Mouse (Mus musculus) forebrain, embryonic 15.5 days (tissue): ENCODE measurements around the gene Slc8a1. TPM values are rescaled to one million over a fixed set of nuclear protein-coding genes. Genes with fewer than 3 reads are reported as not detected.
A peak's percentile ranks its signal among the peaks of the same experiment; 100 is the strongest.

ENCODE experiments used
- ATAC-seq: fragments of 200-750 bp; cut with Nextera tagmentation; replicated peaks from 2 replicates; pipeline ENCODE4 v1.8.0; 2017; ENCODE audit warnings: mild to moderate bottlenecking, moderate TSS enrichment, moderate library complexity
- H3K27ac ChIP-seq: fragments of 300-500 bp; sonication (generic); replicated peaks from 2 replicates; pipeline ENCODE4 v1.5.1; 2015; ENCODE audit warnings: mild to moderate bottlenecking, inconsistent platforms
- H3K27me3 ChIP-seq: fragments of 300-500 bp; sonication (generic); 2 replicates; pipeline ENCODE4 v1.6.1; 2015; ENCODE audit warnings: inconsistent platforms
- H3K36me3 ChIP-seq: fragments of 300-500 bp; sonication (generic); 2 replicates; pipeline ENCODE4 v1.6.1; 2015; ENCODE audit warnings: mild to moderate bottlenecking, inconsistent platforms
- H3K4me1 ChIP-seq: fragments of 300-500 bp; sonication (generic); 2 replicates; pipeline ENCODE4 v1.6.1; 2015; ENCODE audit warnings: inconsistent platforms
- H3K4me2 ChIP-seq: fragments of 300-500 bp; sonication (generic); replicated peaks from 2 replicates; pipeline ENCODE4 v1.6.1; 2015; ENCODE audit warnings: mild to moderate bottlenecking, inconsistent platforms
- H3K4me3 ChIP-seq: fragments of 300-500 bp; sonication (generic); 2 replicates; pipeline ENCODE4 v1.5.1; 2015; ENCODE audit warnings: mild to moderate bottlenecking, inconsistent platforms
- H3K9ac ChIP-seq: fragments of 300-500 bp; sonication (generic); replicated peaks from 2 replicates; pipeline ENCODE4 v1.6.1; 2015; ENCODE audit warnings: mild to moderate bottlenecking, inconsistent platforms
- H3K9me3 ChIP-seq: fragments of 300-500 bp; sonication (generic); 2 replicates; pipeline ENCODE4 v1.6.1; 2016; ENCODE audit warnings: inconsistent platforms
- WGBS: fragments of 180-500 bp; shearing (Covaris S2); methylation state at CpG from one replicate; pipeline ENCODE4 v1.1.7; 2015; ENCODE audit warnings: mixed read lengths; 5-methylcytosine and 5-hydroxymethylcytosine counted together
- polyA plus RNA-seq: library from polyadenylated mRNA; unstranded; fragments of >200 nt; fragmentation: Nextera tagmentation; extraction: Ambion mirVana; gene quantifications from 2 replicates; pipeline ENCODE4 v1.2.1, GENCODE M21; 2015

The Slc8a1 gene
- polyA plus RNA-seq, 1 experiment from 2014 or later, result 18.4 TPM

- H3K9ac ChIP-seq, result no peak overlapping the region
- no peaks in the 10 kb centered on the region for H3K4me1 ChIP-seq
- no peak overlapping the region for H3K4me3 ChIP-seq
- no peak overlapping the region for H3K4me2 ChIP-seq
- ATAC-seq, result no peak
- H3K27ac ChIP-seq, result no peak overlapping the region
- 70% methylated on average over 3 of the region's 3 CpGs for WGBS
- no peaks in the 10 kb centered on the region for H3K9me3 ChIP-seq
- no peaks in the 10 kb centered on the region for H3K27me3 ChIP-seq
- no peaks in the 10 kb centered on the region for H3K36me3 ChIP-seq
Observed at GRCm38 (mm10) chr17:81704761-81705160, 33.4 kb downstream of the Slc8a1 start.

- 81% methylated on average over 2 of the region's 2 CpGs for WGBS
- ATAC-seq, result no peak
- H3K36me3 ChIP-seq, result no peaks in the 10 kb centered on the region
- no peaks in the 10 kb centered on the region for H3K27me3 ChIP-seq
- H3K4me3 ChIP-seq, result no peak overlapping the region
- no peaks in the 10 kb centered on the region for H3K9me3 ChIP-seq
- H3K9ac ChIP-seq, result no peak overlapping the region
- H3K4me1 ChIP-seq, result no peaks in the 10 kb centered on the region
- no peak overlapping the region for H3K4me2 ChIP-seq
- no peak overlapping the region for H3K27ac ChIP-seq
Observed at GRCm38 (mm10) chr17:81703258-81703657, 34.9 kb downstream of the Slc8a1 start.

- Histone ChIP-seq H3K27ac (no peak overlapping the region), H3K4me1 (no peaks in the 10 kb centered on the region), H3K27me3 (no peaks in the 10 kb centered on the region), H3K4me3 (no peak overlapping the region), H3K4me2 (no peak overlapping the region), H3K9ac (no peak overlapping the region), H3K9me3 (no peaks in the 10 kb centered on the region), H3K36me3 (no peaks in the 10 kb centered on the region)
- no peak for ATAC-seq
- 88% methylated on average over 4 of the region's 4 CpGs for WGBS
Observed at GRCm38 (mm10) chr17:81701701-81702100, 36.5 kb downstream of the Slc8a1 start.

GRCm38 (mm10) chr17:81698789-81699188 lies 39.4 kb downstream of the Slc8a1 start:
- ATAC-seq, result no peak
- WGBS, result 35% methylated on average over 10 of the region's 10 CpGs
- Histone ChIP-seq H3K4me3 (no peak overlapping the region), H3K9ac (no peak overlapping the region), H3K27me3 (no peaks in the 10 kb centered on the region), H3K27ac (no peak overlapping the region), H3K36me3 (no peaks in the 10 kb centered on the region), H3K4me2 (no peak overlapping the region), H3K9me3 (no peaks in the 10 kb centered on the region), H3K4me1 (no peaks in the 10 kb centered on the region)

- ATAC-seq, result no peak
Observed at GRCm38 (mm10) chr17:81697695-81698094, 40.5 kb downstream of the Slc8a1 start.

GRCm38 (mm10) chr17:81694977-81695376 lies 43.2 kb downstream of the Slc8a1 start:
- ATAC-seq, result no peak
- WGBS, result 93% methylated on average over 1 of the region's 1 CpGs
- H3K9ac ChIP-seq, result no peak overlapping the region
- H3K27ac ChIP-seq, result no peak overlapping the region
- H3K4me1 ChIP-seq, result no peaks in the 10 kb centered on the region
- no peak overlapping the region for H3K4me3 ChIP-seq
- no peaks in the 10 kb centered on the region for H3K27me3 ChIP-seq
- no peaks in the 10 kb centered on the region for H3K9me3 ChIP-seq
- H3K4me2 ChIP-seq, result no peak overlapping the region
- H3K36me3 ChIP-seq, result no peaks in the 10 kb centered on the region

More at GRCm38 (mm10) chr17:81697695-81698094, 40.5 kb downstream of the Slc8a1 start:
- H3K9me3 ChIP-seq, result no peaks in the 10 kb centered on the region
- no peak overlapping the region for H3K4me2 ChIP-seq
- H3K36me3 ChIP-seq, result no peaks in the 10 kb centered on the region
- H3K27ac ChIP-seq, result no peak overlapping the region
- 64% methylated on average over 2 of the region's 2 CpGs for WGBS
- H3K27me3 ChIP-seq, result no peaks in the 10 kb centered on the region
- no peak overlapping the region for H3K4me3 ChIP-seq
- no peaks in the 10 kb centered on the region for H3K4me1 ChIP-seq
- H3K9ac ChIP-seq, result no peak overlapping the region

GRCm38 (mm10) chr17:81679616-81680015 lies 58.6 kb downstream of the Slc8a1 start:
- no peak overlapping the region for H3K9ac ChIP-seq
- no peaks in the 10 kb centered on the region for H3K27me3 ChIP-seq
- H3K4me2 ChIP-seq, result no peak overlapping the region
- H3K9me3 ChIP-seq, result no peaks in the 10 kb centered on the region
- H3K27ac ChIP-seq, result no peak overlapping the region
- no peaks in the 10 kb centered on the region for H3K36me3 ChIP-seq
- ATAC-seq, result no peak
- no peaks in the 10 kb centered on the region for H3K4me1 ChIP-seq
- H3K4me3 ChIP-seq, result no peak overlapping the region

- ATAC-seq, result no peak
- H3K36me3 ChIP-seq, result no peaks in the 10 kb centered on the region
- 63% methylated on average over 2 of the region's 2 CpGs for WGBS
- no peak overlapping the region for H3K4me3 ChIP-seq
- no peak overlapping the region for H3K9ac ChIP-seq
- peaks cover 12% of the 10 kb centered on the region for H3K27me3 ChIP-seq
- H3K4me2 ChIP-seq, result no peak overlapping the region
- H3K27ac ChIP-seq, result no peak overlapping the region
- H3K9me3 ChIP-seq, result no peaks in the 10 kb centered on the region
- H3K4me1 ChIP-seq, result no peaks in the 10 kb centered on the region
Observed at GRCm38 (mm10) chr17:81677450-81677849, 60.7 kb downstream of the Slc8a1 start.

- H3K36me3 ChIP-seq, result no peaks in the 10 kb centered on the region
- no peak overlapping the region for H3K4me3 ChIP-seq
- no peak for ATAC-seq
- H3K9me3 ChIP-seq, result no peaks in the 10 kb centered on the region
- H3K4me2 ChIP-seq, result no peak overlapping the region
- WGBS, result 73% methylated on average over 3 of the region's 3 CpGs
- H3K27ac ChIP-seq, result no peak overlapping the region
- H3K4me1 ChIP-seq, result peaks cover 3% of the 10 kb centered on the region
- H3K9ac ChIP-seq, result no peak overlapping the region
- peaks cover 23% of the 10 kb centered on the region for H3K27me3 ChIP-seq
Observed at GRCm38 (mm10) chr17:81676203-81676602, 62.0 kb downstream of the Slc8a1 start.

GRCm38 (mm10) chr17:81671245-81671644 lies 66.9 kb downstream of the Slc8a1 start:
- H3K4me3 ChIP-seq, result peak overlapping the region; percentile 76; the same call in 1 of the 2 replicates
- no peaks in the 10 kb centered on the region for H3K36me3 ChIP-seq
- WGBS, result 12% methylated on average over 5 of the region's 5 CpGs
- no peak for ATAC-seq
- H3K27me3 ChIP-seq, result peaks cover 23% of the 10 kb centered on the region
- H3K9ac ChIP-seq, result no peak overlapping the region
- H3K9me3 ChIP-seq, result no peaks in the 10 kb centered on the region
- H3K27ac ChIP-seq, result peak overlapping the region; percentile 97; the same call in 1 of the 2 replicates
- peak overlapping the region; percentile 91; the same call in 1 of the 2 replicates for H3K4me2 ChIP-seq
- H3K4me1 ChIP-seq, result peaks cover 33% of the 10 kb centered on the region

- Histone ChIP-seq H3K4me1 (peaks cover 33% of the 10 kb centered on the region), H3K36me3 (no peaks in the 10 kb centered on the region), H3K4me3 (peak overlapping the region; percentile 76), H3K27me3 (peaks cover 23% of the 10 kb centered on the region), H3K9ac (peak overlapping the region; percentile 93), H3K4me2 (peak overlapping the region; percentile 91), H3K9me3 (no peaks in the 10 kb centered on the region), H3K27ac (peak overlapping the region; percentile 97)
- peak; percentile 81 for ATAC-seq
- whole genome bisulfite sequencing, result under 1% methylated on average over 77 of the region's 84 CpGs
Observed at GRCm38 (mm10) chr17:81669816-81670691, 68.1 kb downstream of the Slc8a1 start.

- H3K4me2 ChIP-seq, result peak overlapping the region; percentile 91
Observed at GRCm38 (mm10) chr17:81669062-81669815, 68.9 kb downstream of the Slc8a1 start.

More at GRCm38 (mm10) chr17:81669062-81669815, 68.9 kb downstream of the Slc8a1 start:
- Histone ChIP-seq H3K27me3 (peaks cover 23% of the 10 kb centered on the region), H3K4me3 (peak overlapping the region; percentile 76), H3K9me3 (no peaks in the 10 kb centered on the region), H3K9ac (peak overlapping the region; percentile 93), H3K27ac (peak overlapping the region; percentile 97), H3K4me1 (peaks cover 33% of the 10 kb centered on the region), H3K36me3 (no peaks in the 10 kb centered on the region)
- WGBS, result under 1% methylated on average over 22 of the region's 22 CpGs
- peak; percentile 87 for ATAC-seq
